Mouse (Mus musculus) left cerebral cortex, postnatal 4 days (tissue): ENCODE measurements around the gene Ralgps1. TPM values are rescaled to one million over a fixed set of nuclear protein-coding genes. Genes with fewer than 3 reads are reported as not detected.
A peak's percentile ranks its signal among the peaks of the same experiment; 100 is the strongest.

Experiments
- DNase-seq: peaks from one replicate; pipeline ENCODE4 v3.0.0-alpha.2; 2022
- intact Hi-C: fragments of 180-260 bp; cut with DNase I; formaldehyde crosslinking; loops from one replicate; pipeline ENCODE4 v1.15.1; 2025
- total RNA-seq, 2 experiments: library from RNA; stranded (reverse); gene quantifications; 2 replicates each; pipeline ENCODE4 v1.2.3; 2021

The Ralgps1 gene
- total RNA-seq: 100 to 1,000 TPM; 117 to 123 TPM

GRCm38 (mm10) chr2:33370777-33371647 is at the start of gene Ralgps1:
Gene Ralgps1, minus strand, starts transcription at chr2:33371486.
- intact Hi-C loops: no loop called here

GRCm38 (mm10) chr2:33417454-33417853 is 46.2 kb upstream of the Ralgps1 start:
- no peak for DNase-seq
- intact Hi-C loops: no loop called here

More at GRCm38 (mm10) chr2:33370777-33371647, at the start of gene Ralgps1:
- peak; percentile 99 for DNase-seq

- intact Hi-C loops: no loop called here
Measured at GRCm38 (mm10) chr2:33414019-33414418, 42.7 kb upstream of the Ralgps1 start.

GRCm38 (mm10) chr2:33412111-33412510 is 40.8 kb upstream of the Ralgps1 start:
- DNase-seq: no peak
- intact Hi-C loops: no loop called here

More at GRCm38 (mm10) chr2:33414019-33414418, 42.7 kb upstream of the Ralgps1 start:
- no peak for DNase-seq

- intact Hi-C loops: no loop called here
- no peak for DNase-seq
Measured at GRCm38 (mm10) chr2:33403511-33404003, 32.3 kb upstream of the Ralgps1 start.

- DNase-seq: no peak
- intact Hi-C loops: no loop called here
Measured at GRCm38 (mm10) chr2:33402638-33403037, 31.4 kb upstream of the Ralgps1 start.

GRCm38 (mm10) chr2:33402236-33402635 is 30.9 kb upstream of the Ralgps1 start:
- intact Hi-C loops: no loop called here
- peak; percentile 73 for DNase-seq

GRCm38 (mm10) chr2:33401217-33401616 is 29.9 kb upstream of the Ralgps1 start:
- DNase-seq: peak; percentile 34
- intact Hi-C loops: no loop called here

GRCm38 (mm10) chr2:33400541-33400940 is 29.3 kb upstream of the Ralgps1 start:
- intact Hi-C loops: no loop called here
- no peak for DNase-seq

GRCm38 (mm10) chr2:33399091-33399490 is 27.8 kb upstream of the Ralgps1 start:
- DNase-seq: no peak
- intact Hi-C loops: no loop called here

GRCm38 (mm10) chr2:33397036-33397435 is 25.8 kb upstream of the Ralgps1 start:
- intact Hi-C loops: no loop called here

GRCm38 (mm10) chr2:33395053-33395452 is 23.8 kb upstream of the Ralgps1 start:
- intact Hi-C loops: no loop called here
- DNase-seq: no peak

More at GRCm38 (mm10) chr2:33397036-33397435, 25.8 kb upstream of the Ralgps1 start:
- no peak for DNase-seq

GRCm38 (mm10) chr2:33393951-33394635 is 22.8 kb upstream of the Ralgps1 start:
- peak; percentile 74 for DNase-seq
- intact Hi-C loops: no loop called here

- DNase-seq: no peak
- intact Hi-C loops: no loop called here
Measured at GRCm38 (mm10) chr2:33393021-33393420, 21.7 kb upstream of the Ralgps1 start.

- intact Hi-C loops: no loop called here
- no peak for DNase-seq
Measured at GRCm38 (mm10) chr2:33371648-33372408, 542 bp upstream of the Ralgps1 start.

GRCm38 (mm10) chr2:33370276-33370776 is 960 bp downstream of the Ralgps1 start:
- DNase-seq: no peak

GRCm38 (mm10) chr2:33369453-33369852 is 1.8 kb downstream of the Ralgps1 start:
- intact Hi-C loops: no loop called here
- DNase-seq: no peak

More at GRCm38 (mm10) chr2:33370276-33370776, 960 bp downstream of the Ralgps1 start:
- intact Hi-C loops: no loop called here

- intact Hi-C loops: no loop called here
- DNase-seq: no peak
Measured at GRCm38 (mm10) chr2:33368486-33368885, 2.8 kb downstream of the Ralgps1 start.

- peak; percentile 61 for DNase-seq
- intact Hi-C loops: no loop called here
Measured at GRCm38 (mm10) chr2:33365703-33366471, 5.4 kb downstream of the Ralgps1 start.

GRCm38 (mm10) chr2:33364656-33365055 is 6.6 kb downstream of the Ralgps1 start:
- intact Hi-C loops: no loop called here

More at GRCm38 (mm10) chr2:33364656-33365055, 6.6 kb downstream of the Ralgps1 start:
- DNase-seq: no peak
